Mouse (Mus musculus) MEL (cell line): ENCODE measurements around the gene Slc5a11. TPM values are rescaled to one million over a fixed set of nuclear protein-coding genes. Genes with fewer than 3 reads are reported as not detected.

Experiments
- DNase-seq: peaks from one replicate; pipeline ENCODE4 v3.0.0; 2011; ENCODE audit warnings: low read depth, low spot score
- H3K27ac ChIP-seq: 2 replicates; pipeline ENCODE4 v1.5.1; 2012; ENCODE audit warnings: low read depth, mild to moderate bottlenecking, control low read depth, low read length, moderate library complexity; ENCODE audit not compliant: control insufficient read depth
- H3K27me3 ChIP-seq, 2 experiments: fragments of 150-350 bp in 1 of 2; sonication (generic) in 1 of 2; 2 replicates each; pipeline ENCODE4 v1.6.1; 2012; ENCODE audit warnings: low read length in 2 of 2, mild to moderate bottlenecking in 2 of 2, improper control_type of control experiment in 1 of 2, moderate library complexity in 1 of 2; ENCODE audit not compliant: insufficient read depth in 2 of 2, control insufficient read depth in 1 of 2
- H3K36me3 ChIP-seq, 2 experiments: 2 replicates each; pipeline ENCODE4 v1.6.1; 2012 to 2014; ENCODE audit warnings: low read length in 2 of 2, improper control_type of control experiment in 1 of 2, inconsistent platforms in 1 of 2, mild to moderate bottlenecking in 1 of 2; ENCODE audit not compliant: insufficient read depth in 2 of 2, control insufficient read depth in 1 of 2
- H3K4me1 ChIP-seq, 2 experiments: fragments of 150-350 bp in 1 of 2; sonication (generic) in 1 of 2; 2 replicates each; pipeline ENCODE4 v1.6.1; 2012; ENCODE audit warnings: low read length in 2 of 2, improper control_type of control experiment in 1 of 2, mild to moderate bottlenecking in 1 of 2; ENCODE audit not compliant: insufficient read depth in 2 of 2, control insufficient read depth in 1 of 2
- H3K4me3 ChIP-seq, 2 experiments: fragments of 150-350 bp in 1 of 2; sonication (generic) in 1 of 2; 2 replicates each; pipeline ENCODE4 v1.5.1; 2012; ENCODE audit warnings: low read depth in 2 of 2, low read length in 2 of 2, mild to moderate bottlenecking in 2 of 2, moderate library complexity in 2 of 2, control low read depth in 1 of 2, improper control_type of control experiment in 1 of 2; ENCODE audit not compliant: control insufficient read depth in 1 of 2, insufficient read depth in 1 of 2
- H3K79me2 ChIP-seq: 2 replicates; pipeline ENCODE4 v1.6.1; 2012; ENCODE audit warnings: mild to moderate bottlenecking, low read length, moderate library complexity; ENCODE audit not compliant: control insufficient read depth, poor library complexity, insufficient read depth
- H3K9ac ChIP-seq: 2 replicates; pipeline ENCODE4 v1.6.1; 2012; ENCODE audit warnings: low read depth, mild to moderate bottlenecking, control low read depth, low read length, moderate library complexity; ENCODE audit not compliant: control insufficient read depth, poor library complexity, severe bottlenecking
- H3K9me3 ChIP-seq: fragments of 150-350 bp; sonication (generic); replicated peaks from 2 replicates; pipeline ENCODE4 v1.6.1; 2012; ENCODE audit warnings: mild to moderate bottlenecking, low read length, improper control_type of control experiment, moderate library complexity; ENCODE audit not compliant: insufficient read depth
- BHLHE40 ChIP-seq: IDR thresholded peaks from 2 replicates; pipeline ENCODE4 v1.6.1; 2012; ENCODE audit warnings: low read depth, mild to moderate bottlenecking, inconsistent platforms, low read length, improper control_type of control experiment, borderline replicate concordance
- CHD1 ChIP-seq: IDR thresholded peaks from 2 replicates; pipeline ENCODE4 v1.6.1; 2012; ENCODE audit warnings: low read depth, mild to moderate bottlenecking, inconsistent platforms, low read length, improper control_type of control experiment
- EP300 ChIP-seq, 2 experiments: IDR thresholded peaks; 2 replicates each; pipeline ENCODE4 v1.6.1; 2011; ENCODE audit warnings: improper control_type of control experiment in 2 of 2, low read length in 2 of 2, low read depth in 1 of 2, mild to moderate bottlenecking in 1 of 2
- ETS1 ChIP-seq: IDR thresholded peaks from 2 replicates; pipeline ENCODE4 v1.6.1; 2012; ENCODE audit warnings: low read depth, mild to moderate bottlenecking, inconsistent platforms, low read length, improper control_type of control experiment, moderate library complexity
- GATA1 ChIP-seq: IDR thresholded peaks from 2 replicates; pipeline ENCODE4 v1.6.1; 2011; ENCODE audit warnings: low read depth, low read length, improper control_type of control experiment
- HCFC1 ChIP-seq: IDR thresholded peaks from 2 replicates; pipeline ENCODE4 v1.6.1; 2012; ENCODE audit warnings: low read depth, mild to moderate bottlenecking, inconsistent platforms, low read length, improper control_type of control experiment, moderate library complexity
- MAZ ChIP-seq: IDR thresholded peaks from 2 replicates; pipeline ENCODE4 v1.6.1; 2012; ENCODE audit warnings: low read depth, mild to moderate bottlenecking, inconsistent platforms, low read length, improper control_type of control experiment
- MEF2A ChIP-seq: IDR thresholded peaks from 2 replicates; pipeline ENCODE4 v1.6.1; 2014; ENCODE audit warnings: low read depth, mild to moderate bottlenecking, inconsistent platforms, low read length, improper control_type of control experiment; ENCODE audit not compliant: poor library complexity, insufficient replicate concordance, severe bottlenecking; ENCODE audit errors: extremely low read depth
- MYC ChIP-seq: IDR thresholded peaks from 2 replicates; pipeline ENCODE4 v1.6.1; 2011; ENCODE audit warnings: low read depth, mild to moderate bottlenecking, low read length, improper control_type of control experiment, moderate library complexity
- NRF1 ChIP-seq: IDR thresholded peaks from 2 replicates; pipeline ENCODE4 v1.6.1; 2014; ENCODE audit warnings: low read depth, mild to moderate bottlenecking, inconsistent platforms, low read length, improper control_type of control experiment, moderate library complexity; ENCODE audit not compliant: poor library complexity, insufficient read depth, severe bottlenecking
- POLR2AphosphoS2 ChIP-seq: IDR thresholded peaks from 2 replicates; pipeline ENCODE4 v1.6.1; 2011; ENCODE audit warnings: low read length, improper control_type of control experiment
- RCOR1 ChIP-seq: IDR thresholded peaks from 2 replicates; pipeline ENCODE4 v1.6.1; 2012; ENCODE audit warnings: low read depth, mild to moderate bottlenecking, inconsistent platforms, low read length, improper control_type of control experiment
- SIN3A ChIP-seq: IDR thresholded peaks from 2 replicates; pipeline ENCODE4 v1.6.1; 2012; ENCODE audit warnings: low read length, improper control_type of control experiment, inconsistent platforms
- SMC3 ChIP-seq: IDR thresholded peaks from 2 replicates; pipeline ENCODE4 v1.6.1; 2011; ENCODE audit warnings: low read depth, low read length, improper control_type of control experiment
- TAL1 ChIP-seq: IDR thresholded peaks from 2 replicates; pipeline ENCODE4 v1.6.1; 2012; ENCODE audit warnings: mild to moderate bottlenecking, inconsistent platforms, low read length, moderate library complexity, mixed read lengths
- USF1 ChIP-seq: IDR thresholded peaks from 2 replicates; pipeline ENCODE4 v1.6.1; 2014; ENCODE audit warnings: low read depth, mild to moderate bottlenecking, inconsistent platforms, low read length, improper control_type of control experiment, moderate library complexity
- ZC3H11A ChIP-seq: IDR thresholded peaks from 2 replicates; pipeline ENCODE4 v1.6.1; 2012; ENCODE audit warnings: low read depth, mild to moderate bottlenecking, inconsistent platforms, low read length, improper control_type of control experiment
- ZNF384 ChIP-seq: IDR thresholded peaks from 2 replicates; pipeline ENCODE4 v1.6.1; 2012; ENCODE audit warnings: low read depth, mild to moderate bottlenecking, inconsistent platforms, low read length, improper control_type of control experiment
- polyA plus RNA-seq, 2 experiments: library from polyadenylated mRNA; stranded (reverse) in 1 of 2; unstranded in 1 of 2; fragments of >175 nt in 1 of 2; fragments of >200 nt in 1 of 2; gene quantifications; 2 replicates each; pipeline versions ENCODE4 v1.2.1 to v1.2.4; 2012; ENCODE audit warnings: low replicate concordance in 2 of 2, low read depth in 1 of 2; ENCODE audit not compliant: insufficient read length in 2 of 2, insufficient read depth in 1 of 2, missing spikeins in 1 of 2
- total RNA-seq: library from RNA; depleted of rRNA; stranded (reverse); fragments of 300-350 nt; gene quantifications from 2 replicates; pipeline ENCODE4 v1.2.3, GENCODE M21; 2012

The Slc5a11 gene
- total and polyA plus RNA-seq, 3 experiments, result not detected

DNA sequence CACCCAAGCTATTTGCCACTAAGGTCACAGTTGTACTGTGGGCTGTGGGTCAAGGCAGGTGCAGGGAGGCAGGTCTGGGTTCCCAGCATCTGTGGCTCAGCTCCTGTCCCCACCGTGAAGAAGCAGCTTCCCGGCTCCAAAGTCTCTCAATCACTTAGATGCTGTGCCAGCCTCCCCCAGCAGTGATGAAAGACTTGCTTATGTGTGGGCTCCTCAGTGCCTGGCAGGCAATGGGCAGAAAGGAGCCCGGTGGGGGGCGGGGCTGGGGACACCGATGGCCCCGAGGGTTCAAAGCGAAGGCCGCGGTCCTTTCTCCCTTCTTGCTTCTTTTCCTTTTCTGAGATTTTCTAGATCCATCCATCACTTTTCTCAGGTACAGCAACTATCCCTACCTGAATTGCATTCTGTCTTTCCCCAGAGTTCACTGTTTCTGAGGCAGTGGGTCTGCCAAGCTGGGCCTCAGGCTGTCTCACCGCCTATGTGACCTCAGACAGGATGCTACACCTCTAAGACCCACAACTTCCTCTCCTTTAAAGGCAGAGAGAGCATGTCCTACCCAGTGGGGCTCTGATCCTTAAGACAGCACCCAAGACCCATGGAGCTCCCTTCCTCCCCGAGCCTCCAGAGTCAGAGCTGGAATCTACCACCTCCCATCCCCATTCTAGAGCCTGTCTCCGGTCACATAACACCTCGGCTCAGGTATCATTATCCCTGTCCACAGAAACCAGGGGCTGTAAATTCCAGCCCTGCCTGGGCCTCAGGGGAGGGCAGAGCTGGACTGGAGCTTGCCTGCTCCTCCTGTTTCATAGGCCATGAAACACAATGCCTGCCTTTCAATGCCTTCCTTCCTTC is 5.4 kb downstream of the Slc5a11 start:
- no peaks in the 10 kb centered on the region for H3K79me2 ChIP-seq
- DNase-seq, result no peak
- no peaks in the 10 kb centered on the region for H3K4me1 ChIP-seq
- H3K27me3 ChIP-seq, result no peaks in the 10 kb centered on the region; a peak in 1 of 4 replicates
- no peaks in the 10 kb centered on the region for H3K9me3 ChIP-seq
- TF ChIP-seq USF1 (no peak), EP300 (IDR thresholded peaks at IDR 0.05; ENCODE audit: low read depth in 1 of 2, low read length in 2 of 2) (no peak), SIN3A (no peak), HCFC1 (no peak), TAL1 (no peak), ZNF384 (no peak), SMC3 (no peak), NRF1 (no peak), RCOR1 (no peak), CHD1 (no peak), POLR2AphosphoS2 (no peak), MEF2A (no peak), BHLHE40 (no peak)
- H3K27ac ChIP-seq, result no peak overlapping the region
- no peak overlapping the region for H3K4me3 ChIP-seq
- H3K9ac ChIP-seq, result no peak overlapping the region
- H3K36me3 ChIP-seq, result no peaks in the 10 kb centered on the region

DNA sequence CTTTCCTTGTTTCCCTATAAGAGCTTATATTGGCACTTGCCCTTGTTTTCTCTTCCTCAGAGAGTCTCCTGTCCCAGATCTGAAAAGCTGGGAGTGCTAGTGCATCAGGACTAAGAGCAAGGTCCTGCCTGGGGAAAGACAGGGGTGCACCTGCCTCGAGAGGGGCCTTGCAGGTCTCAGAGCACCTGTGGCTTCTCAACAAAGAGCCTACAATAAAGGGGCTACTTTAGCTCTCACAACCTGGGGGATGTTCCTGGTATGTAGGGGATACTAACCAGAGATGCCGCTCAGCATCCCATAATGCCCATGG is 6.0 kb downstream of the Slc5a11 start:
- H3K27ac ChIP-seq, result no peak overlapping the region
- H3K4me1 ChIP-seq, result no peaks in the 10 kb centered on the region
- DNase-seq, result no peak
- H3K4me3 ChIP-seq, result no peak overlapping the region
- TF ChIP-seq HCFC1 (no peak), GATA1 (no peak), ZC3H11A (no peak), ETS1 (no peak), ZNF384 (no peak), MAZ (no peak), MYC (no peak)
- no peaks in the 10 kb centered on the region; a peak in 1 of 4 replicates for H3K27me3 ChIP-seq
- H3K79me2 ChIP-seq, result no peaks in the 10 kb centered on the region
- no peak overlapping the region for H3K9ac ChIP-seq
- no peaks in the 10 kb centered on the region for H3K9me3 ChIP-seq
- no peaks in the 10 kb centered on the region for H3K36me3 ChIP-seq
